Mouse (Mus musculus) neural tube, embryonic 12.5 days (tissue): ENCODE data around the gene Olfr70. TPM values are rescaled to one million over a fixed set of nuclear protein-coding genes. Genes with fewer than 3 reads are reported as not detected.
A peak's percentile ranks its signal among the peaks of the same experiment; 100 is the strongest.

ENCODE experiments used
- ATAC-seq: fragments of 200-750 bp; cut with Nextera tagmentation; 2 replicates; pipeline ENCODE4 v1.8.0; 2017; ENCODE audit warnings: low read depth, mild to moderate bottlenecking, moderate TSS enrichment, moderate library complexity; ENCODE audit not compliant: low FRiP score
- H3K27ac ChIP-seq: fragments of 300-500 bp; sonication (generic); 2 replicates; pipeline ENCODE4 v1.5.1; 2016
- H3K27me3 ChIP-seq: fragments of 300-500 bp; sonication (generic); replicated peaks from 2 replicates; pipeline ENCODE4 v1.6.1; 2016; ENCODE audit warnings: mild to moderate bottlenecking
- H3K36me3 ChIP-seq: fragments of 300-500 bp; sonication (generic); 2 replicates; pipeline ENCODE4 v1.6.1; 2016; ENCODE audit warnings: mild to moderate bottlenecking
- H3K4me1 ChIP-seq: fragments of 300-500 bp; sonication (generic); 2 replicates; pipeline ENCODE4 v1.6.1; 2016
- H3K4me2 ChIP-seq: fragments of 300-500 bp; sonication (generic); replicated peaks from 2 replicates; pipeline ENCODE4 v1.6.1; 2016; ENCODE audit warnings: mild to moderate bottlenecking
- H3K4me3 ChIP-seq: fragments of 300-500 bp; sonication (generic); 2 replicates; pipeline ENCODE4 v1.5.1; 2016
- H3K9ac ChIP-seq: fragments of 300-500 bp; sonication (generic); 2 replicates; pipeline ENCODE4 v1.6.1; 2016; ENCODE audit warnings: mild to moderate bottlenecking
- H3K9me3 ChIP-seq: fragments of 300-500 bp; sonication (generic); 2 replicates; pipeline ENCODE4 v1.6.1; 2016; ENCODE audit warnings: mild to moderate bottlenecking
- WGBS: fragments of 180-500 bp; shearing (Covaris S2); methylation state at CpG from one replicate; pipeline ENCODE4 v1.1.7; 2016; 5-methylcytosine and 5-hydroxymethylcytosine counted together
- polyA plus RNA-seq: library from polyadenylated mRNA; unstranded; fragments of >200 nt; fragmentation: Nextera tagmentation; extraction: Ambion mirVana; gene quantifications from 2 replicates; pipeline ENCODE4 v1.2.1, GENCODE M21; 2016

Gene Olfr70
- polyA plus RNA-seq, 1 experiment from 2014 or later = not detected

DNA sequence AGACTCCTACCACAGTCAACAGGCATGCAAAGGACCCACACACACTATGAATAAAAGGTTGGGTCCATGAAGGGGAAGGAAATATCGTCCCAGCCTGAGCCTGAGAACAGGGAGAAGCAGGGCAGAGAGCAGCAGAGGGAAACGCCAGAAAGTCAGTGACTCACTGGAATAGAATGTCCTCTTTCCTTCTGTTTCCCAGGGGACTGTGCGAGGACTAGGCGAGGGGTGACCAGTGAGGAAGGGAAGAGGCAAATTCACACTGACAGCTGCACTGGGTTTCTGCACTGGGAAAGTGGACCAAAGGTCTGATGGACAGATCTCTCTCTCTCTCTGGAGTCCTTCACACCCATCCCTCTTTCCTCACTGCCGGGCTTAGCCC is 28.0 kb upstream of the Olfr70 start:
- no peaks in the 10 kb centered on the region for H3K36me3 ChIP-seq
- no peak overlapping the region for H3K4me3 ChIP-seq
- no peaks in the 10 kb centered on the region for H3K4me1 ChIP-seq
- H3K27me3 ChIP-seq = no peaks in the 10 kb centered on the region
- no peak overlapping the region for H3K9ac ChIP-seq
- no peak overlapping the region for H3K4me2 ChIP-seq
- no peak for ATAC-seq
- no peaks in the 10 kb centered on the region for H3K9me3 ChIP-seq
- 71% methylated on average over 5 of the region's 5 CpGs for WGBS
- no peak overlapping the region for H3K27ac ChIP-seq

- H3K4me1 ChIP-seq = no peaks in the 10 kb centered on the region
- ATAC-seq = no peak
- WGBS = 78% methylated on average over 7 of the region's 7 CpGs
- H3K4me3 ChIP-seq = no peak overlapping the region
- H3K27ac ChIP-seq = no peak overlapping the region
- H3K4me2 ChIP-seq = no peak overlapping the region
- H3K9me3 ChIP-seq = no peaks in the 10 kb centered on the region
- H3K9ac ChIP-seq = no peak overlapping the region
- no peaks in the 10 kb centered on the region for H3K27me3 ChIP-seq
- no peaks in the 10 kb centered on the region for H3K36me3 ChIP-seq
These were observed 27.3 kb upstream of the Olfr70 start for GRCm38 (mm10) chr4:43727718-43728575.

- Histone ChIP-seq H3K27ac (no peak within 1 kb of the TSS), H3K36me3 (no peaks in the 10 kb centered on the region), H3K9ac (no peak within 1 kb of the TSS), H3K4me3 (no peak within 1 kb of the TSS), H3K4me1 (no peaks in the 10 kb centered on the region), H3K9me3 (no peaks in the 10 kb centered on the region), H3K27me3 (no peaks in the 10 kb centered on the region), H3K4me2 (no peak within 1 kb of the TSS)
- ATAC-seq = no peak
- 57% methylated on average over 3 of the region's 3 CpGs for WGBS
These were observed 26.4 kb upstream of the Olfr70 start, which contains the start of gene Hrct1 for GRCm38 (mm10) chr4:43726995-43727394. TSS of gene Hrct1 (plus strand) at chr4:43727188.

- Histone ChIP-seq H3K4me1 (no peaks in the 10 kb centered on the region), H3K9ac (no peak overlapping the region), H3K36me3 (no peaks in the 10 kb centered on the region), H3K27me3 (no peaks in the 10 kb centered on the region), H3K4me2 (no peak overlapping the region), H3K9me3 (no peaks in the 10 kb centered on the region), H3K27ac (no peak overlapping the region), H3K4me3 (no peak overlapping the region)
- 84% methylated on average over 12 of the region's 12 CpGs for WGBS
- no peak for ATAC-seq
These were observed 25.8 kb upstream of the Olfr70 start for GRCm38 (mm10) chr4:43726228-43726993.

- Histone ChIP-seq H3K4me3 (no peak overlapping the region), H3K36me3 (no peaks in the 10 kb centered on the region), H3K4me2 (no peak overlapping the region), H3K27me3 (no peaks in the 10 kb centered on the region), H3K9ac (no peak overlapping the region), H3K4me1 (no peaks in the 10 kb centered on the region), H3K9me3 (no peaks in the 10 kb centered on the region), H3K27ac (no peak overlapping the region)
- WGBS = 48% methylated on average over 1 of the region's 1 CpGs
- no peak for ATAC-seq
These were observed 24.2 kb upstream of the Olfr70 start for GRCm38 (mm10) chr4:43724764-43725163.

- H3K36me3 ChIP-seq = no peaks in the 10 kb centered on the region
- no peak for ATAC-seq
- no peak overlapping the region for H3K27ac ChIP-seq
- H3K4me2 ChIP-seq = no peak overlapping the region
- no peak overlapping the region for H3K9ac ChIP-seq
- H3K27me3 ChIP-seq = no peaks in the 10 kb centered on the region
- H3K4me1 ChIP-seq = no peaks in the 10 kb centered on the region
- no peaks in the 10 kb centered on the region for H3K9me3 ChIP-seq
- H3K4me3 ChIP-seq = no peak overlapping the region
- 92% methylated on average over 4 of the region's 4 CpGs for WGBS
These were observed 21.6 kb upstream of the Olfr70 start for GRCm38 (mm10) chr4:43722191-43722590.

GRCm38 (mm10) chr4:43720491-43721228 is 20.1 kb upstream of the Olfr70 start:
- Histone ChIP-seq H3K4me3 (no peak overlapping the region), H3K4me2 (0 out of 2 replicates have a peak overlapping the region, but pooled peaks have one; percentile 16), H3K27me3 (no peaks in the 10 kb centered on the region), H3K36me3 (no peaks in the 10 kb centered on the region), H3K27ac (peak overlapping the region; percentile 15; the same call in 1 of the 2 replicates), H3K4me1 (no peaks in the 10 kb centered on the region), H3K9me3 (no peaks in the 10 kb centered on the region), H3K9ac (no peak overlapping the region)
- 57% methylated on average over 15 of the region's 16 CpGs for WGBS
- no peak for ATAC-seq

GRCm38 (mm10) chr4:43713652-43714219 is 13.1 kb upstream of the Olfr70 start:
- H3K9ac ChIP-seq = no peak overlapping the region
- H3K36me3 ChIP-seq = no peaks in the 10 kb centered on the region
- 44% methylated on average over 7 of the region's 7 CpGs for WGBS
- 0 out of 2 replicates have a peak, but pooled peaks cover 2% of the 10 kb centered on the region for H3K4me1 ChIP-seq
- H3K4me3 ChIP-seq = no peak overlapping the region
- no peak overlapping the region for H3K4me2 ChIP-seq
- H3K9me3 ChIP-seq = no peaks in the 10 kb centered on the region
- H3K27ac ChIP-seq = no peak overlapping the region
- H3K27me3 ChIP-seq = 0 out of 2 replicates have a peak, but pooled peaks cover 3% of the 10 kb centered on the region
- ATAC-seq = no peak

DNA sequence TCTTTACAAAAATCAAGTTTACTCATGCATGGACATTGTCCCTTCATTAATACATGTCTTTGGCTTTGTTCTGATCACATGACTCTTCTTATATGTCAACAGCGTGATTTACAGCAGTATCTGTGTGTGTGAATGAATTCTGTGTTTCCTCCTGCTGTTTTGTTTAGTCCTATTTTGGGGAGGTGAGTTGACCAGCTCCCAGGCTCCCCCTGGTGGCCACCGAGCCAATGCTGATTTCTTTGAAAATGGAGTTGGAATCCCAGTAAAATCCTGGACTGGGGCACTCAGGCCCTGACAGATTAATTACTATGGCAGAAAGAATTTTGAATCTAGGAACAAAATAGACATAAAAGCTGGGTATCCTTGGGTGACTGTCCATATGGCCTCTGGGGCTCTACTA is 11.2 kb upstream of the Olfr70 start:
- no peak overlapping the region for H3K4me2 ChIP-seq
- H3K9me3 ChIP-seq = no peaks in the 10 kb centered on the region
- H3K27ac ChIP-seq = no peak overlapping the region
- H3K9ac ChIP-seq = no peak overlapping the region
- WGBS = 1% methylated on average over 2 of the region's 2 CpGs
- no peaks in the 10 kb centered on the region for H3K36me3 ChIP-seq
- H3K27me3 ChIP-seq = 0 out of 2 replicates have a peak, but pooled peaks cover 3% of the 10 kb centered on the region
- H3K4me1 ChIP-seq = 0 out of 2 replicates have a peak, but pooled peaks cover 2% of the 10 kb centered on the region
- H3K4me3 ChIP-seq = no peak overlapping the region
- ATAC-seq = 0 out of 2 replicates have a peak, but pooled peaks have one; percentile 33

DNA sequence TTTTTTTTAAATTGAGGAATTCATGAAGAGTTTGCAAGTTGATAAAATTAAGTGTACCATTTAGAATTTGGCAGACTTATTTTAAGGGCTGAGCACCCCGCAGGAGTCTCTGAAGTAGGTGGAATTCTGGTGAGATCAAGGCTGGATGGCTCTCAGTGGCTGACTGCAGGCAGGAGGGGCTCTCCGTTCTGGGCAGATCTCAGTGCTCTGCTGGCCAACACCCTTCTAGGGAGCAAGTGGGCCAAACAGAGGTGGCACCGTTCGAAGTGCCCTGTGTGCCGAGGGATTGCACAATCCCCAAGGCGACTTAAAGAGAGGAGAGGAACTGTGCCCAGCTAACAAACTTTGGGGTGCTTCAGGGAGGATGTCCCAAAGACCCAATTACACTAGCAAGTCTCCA is 9.3 kb upstream of the Olfr70 start, which contains the start of gene Olfr71:
Gene Olfr71 (minus strand): TSS at position 387 of the 400 bp plus-strand sequence.
- Histone ChIP-seq H3K4me2 (no peak within 1 kb of the TSS), H3K4me3 (no peak within 1 kb of the TSS), H3K27me3 (0 out of 2 replicates have a peak, but pooled peaks cover 3% of the 10 kb centered on the region), H3K9ac (no peak within 1 kb of the TSS), H3K36me3 (no peaks in the 10 kb centered on the region), H3K27ac (no peak within 1 kb of the TSS), H3K4me1 (0 out of 2 replicates have a peak, but pooled peaks cover 2% of the 10 kb centered on the region), H3K9me3 (no peaks in the 10 kb centered on the region)
- no peak for ATAC-seq
- 84% methylated on average over 6 of the region's 6 CpGs for WGBS

DNA sequence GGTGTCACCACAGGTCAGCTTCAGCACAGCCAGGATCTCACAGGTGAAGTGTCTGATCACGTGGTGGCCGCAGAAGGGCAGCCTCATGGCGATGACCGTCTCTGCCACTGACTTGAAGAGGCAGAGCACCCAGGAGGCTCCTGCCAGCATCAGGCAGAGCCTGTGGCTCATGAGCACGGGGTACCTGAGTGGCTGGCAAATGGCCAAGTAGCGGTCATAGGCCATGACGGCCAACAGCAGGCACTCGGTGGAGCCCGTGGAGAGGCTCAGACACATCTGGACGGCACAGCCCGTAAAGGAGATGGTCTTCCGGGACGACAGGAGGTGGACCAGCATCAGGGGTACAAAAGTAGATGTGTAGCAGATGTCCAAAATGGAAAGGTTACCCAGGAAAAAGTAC is 5.4 kb upstream of the Olfr70 start:
- no peaks in the 10 kb centered on the region for H3K36me3 ChIP-seq
- H3K9me3 ChIP-seq = no peaks in the 10 kb centered on the region
- 82% methylated on average over 13 of the region's 13 CpGs for WGBS
- H3K4me1 ChIP-seq = no peaks in the 10 kb centered on the region
- no peak overlapping the region for H3K4me2 ChIP-seq
- H3K9ac ChIP-seq = no peak overlapping the region
- ATAC-seq = no peak
- H3K4me3 ChIP-seq = no peak overlapping the region
- no peak overlapping the region for H3K27ac ChIP-seq
- 0 out of 2 replicates have a peak, but pooled peaks cover 3% of the 10 kb centered on the region for H3K27me3 ChIP-seq
